Mouse (Mus musculus): ENCODE results near the gene Fgfr2.

DNA sequence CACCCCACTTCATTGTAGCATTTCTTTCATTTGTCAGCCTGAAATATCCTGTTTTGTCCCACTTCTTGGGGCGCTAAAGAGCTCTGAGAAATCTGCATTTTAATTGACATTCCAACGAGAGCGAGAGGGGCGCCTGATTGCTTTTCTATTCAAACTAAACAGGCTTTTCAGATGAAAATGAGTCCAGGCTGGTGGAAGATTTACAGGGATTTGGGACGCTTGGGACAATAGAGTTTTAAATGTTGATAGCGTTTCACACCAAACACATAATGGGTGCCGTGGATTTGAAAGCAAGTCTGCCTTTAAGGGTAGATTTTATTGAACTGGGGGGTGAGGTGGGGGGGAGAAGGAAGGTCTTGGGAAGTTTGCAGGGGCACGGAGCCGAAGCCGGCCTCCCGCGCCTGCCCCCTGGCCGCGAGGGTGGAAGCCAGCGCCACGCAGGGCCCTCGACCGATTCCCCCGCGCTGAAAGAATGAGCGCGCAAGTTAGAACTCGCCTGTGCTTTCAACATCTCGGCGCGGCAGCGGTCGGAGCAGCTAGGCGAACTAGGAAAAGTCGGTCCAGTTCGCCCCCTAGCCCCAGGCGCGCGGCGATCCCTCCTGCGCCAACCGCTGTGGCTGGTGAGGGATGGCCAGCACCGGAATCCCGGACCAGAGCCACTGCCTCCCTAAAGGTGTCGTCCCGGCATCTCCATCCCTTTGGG lies 2858.4 kb downstream of the Fgfr2 start:
- no peak for TF ChIP-seq HCFC1 (IDR thresholded peaks at IDR 0.05; ENCODE audit: borderline replicate concordance, insufficient read depth, low read length)
- no peak for TF ChIP-seq CHD2 (IDR thresholded peaks at IDR 0.05; ENCODE audit: low read depth, low read length)
- no peak for TF ChIP-seq ZNF384 (IDR thresholded peaks at IDR 0.05; ENCODE audit: low read depth, low read length)
- TF ChIP-seq ZC3H11A (IDR thresholded peaks at IDR 0.05; ENCODE audit: borderline replicate concordance, low read depth, low read length) = no peak
